Mouse (Mus musculus) heart, postnatal 25 days (tissue): ENCODE measurements at regions not wholly inside any gene's neighbourhood (a gene's known extent, or its start where the extent isn't known, plus 50 kb on each side); places are given as distances from the start of the nearest gene placed in this dataset.

Source experiments
- DNase-seq: peaks from one replicate; pipeline ENCODE4 v3.0.0; 2022; ENCODE audit warnings: low spot score
- intact Hi-C: fragments of 180-260 bp; cut with DNase I; formaldehyde crosslinking; loops from one replicate; pipeline ENCODE4 v1.15.1; 2025

- intact Hi-C loops: no loop called here
- no peak for DNase-seq
Measured at GRCm38 (mm10) chr6:18670677-18671076, 156.0 kb upstream of the Cttnbp2 start.

- DNase-seq: no peak
- intact Hi-C loops: no loop called here
Measured at GRCm38 (mm10) chr6:18674584-18675250, 160.1 kb upstream of the Cttnbp2 start.

GRCm38 (mm10) chr6:18677131-18677530 is 162.5 kb upstream of the Cttnbp2 start:
- DNase-seq: no peak
- intact Hi-C loops: no loop called here

GRCm38 (mm10) chr6:18680712-18681111 is 166.1 kb upstream of the Cttnbp2 start:
- no peak for DNase-seq
- intact Hi-C loops: no loop called here

GRCm38 (mm10) chr6:18682043-18682442 is 166.3 kb upstream of the Lsm8 start:
- intact Hi-C loops: no loop called here

GRCm38 (mm10) chr6:18688652-18689348 is 159.6 kb upstream of the Lsm8 start:
- no peak for DNase-seq

More at GRCm38 (mm10) chr6:18682043-18682442, 166.3 kb upstream of the Lsm8 start:
- DNase-seq: no peak

GRCm38 (mm10) chr6:18697536-18697935 is 150.8 kb upstream of the Lsm8 start:
- no peak for DNase-seq
- intact Hi-C loops: no loop called here

More at GRCm38 (mm10) chr6:18688652-18689348, 159.6 kb upstream of the Lsm8 start:
- intact Hi-C loops: no loop called here

GRCm38 (mm10) chr6:18698989-18699728 is 149.2 kb upstream of the Lsm8 start:
- intact Hi-C loops: no loop called here
- no peak for DNase-seq

GRCm38 (mm10) chr6:18699729-18700386 is 148.5 kb upstream of the Lsm8 start:
- no peak for DNase-seq
- intact Hi-C loops: no loop called here

- intact Hi-C loops: no loop called here
- no peak for DNase-seq
Measured at GRCm38 (mm10) chr6:18710763-18711162, 137.6 kb upstream of the Lsm8 start.

GRCm38 (mm10) chr6:18748859-18749258 is 99.5 kb upstream of the Lsm8 start:
- intact Hi-C loops: no loop called here
- no peak for DNase-seq

GRCm38 (mm10) chr6:18764536-18764935 is 83.8 kb upstream of the Lsm8 start:
- DNase-seq: no peak
- intact Hi-C loops: no loop called here

GRCm38 (mm10) chr6:18795390-18795789 is 53.0 kb upstream of the Lsm8 start:
- intact Hi-C loops: no loop called here
- DNase-seq: no peak

- intact Hi-C loops: no loop called here
- no peak for DNase-seq
Measured at GRCm38 (mm10) chr6:18795847-18796246, 52.5 kb upstream of the Lsm8 start.

GRCm38 (mm10) chr6:18796540-18796939 is 51.8 kb upstream of the Lsm8 start:
- no peak for DNase-seq

More at GRCm38 (mm10) chr6:18796540-18796939, 51.8 kb upstream of the Lsm8 start:
- intact Hi-C loops: no loop called here
